Comparison of ENCODE assay signal across 19 mouse cellular contexts in genomic region chr9:51418923-51419482, GRCm38 (mm10).
"Had no signal": no experiment of that assay in that cellular context is flagged by ENCODE, and none has a peak within 500 bp of the region (broad histone marks: within the 10 kb centered on the region; RNA-seq: fewer than 3 reads in every experiment).

No protein-coding gene starts in this region.

- H3K27ac ChIP-seq: left cerebral cortex, adult 2 months; liver, embryonic 13.5 days; midbrain, embryonic 12.5 days; midbrain, embryonic 15.5 days; neural tube, embryonic 12.5 days; neural tube, embryonic 15.5 days; stomach, embryonic 15.5 days had no signal

- H3K4me2 ChIP-seq: liver, embryonic 13.5 days; midbrain, embryonic 12.5 days; midbrain, embryonic 15.5 days; neural tube, embryonic 12.5 days; neural tube, embryonic 15.5 days; stomach, embryonic 15.5 days had no signal

- H3K9ac ChIP-seq: liver, embryonic 13.5 days; midbrain, embryonic 12.5 days; midbrain, embryonic 15.5 days; neural tube, embryonic 12.5 days; neural tube, embryonic 15.5 days; stomach, embryonic 15.5 days had no signal

- H3K27me3 ChIP-seq: liver, embryonic 13.5 days; midbrain, embryonic 12.5 days; midbrain, embryonic 15.5 days; neural tube, embryonic 12.5 days; neural tube, embryonic 15.5 days; stomach, embryonic 15.5 days had no signal

- DNase-seq: kidney, adult 18-20 months; kidney, adult 9 months; kidney, postnatal 36 days; layer of hippocampus, postnatal 36 days; left cerebral cortex, postnatal 4 days; liver, embryonic 13.5 days; lung, adult 2 months; lung, postnatal 14 days; lung, postnatal 4 days; right cerebral cortex, adult 18-20 months; right cerebral cortex, postnatal 14 days; spleen, adult 18-20 months; thymus, postnatal 25 days had no signal

- H3K9me3 ChIP-seq: liver, embryonic 13.5 days; midbrain, embryonic 12.5 days; midbrain, embryonic 15.5 days; neural tube, embryonic 12.5 days; neural tube, embryonic 15.5 days; stomach, embryonic 15.5 days had no signal

- H3K36me3 ChIP-seq: liver, embryonic 13.5 days; midbrain, embryonic 12.5 days; midbrain, embryonic 15.5 days; neural tube, embryonic 12.5 days; neural tube, embryonic 15.5 days; stomach, embryonic 15.5 days had no signal

- H3K4me1 ChIP-seq: liver, embryonic 13.5 days; midbrain, embryonic 12.5 days; midbrain, embryonic 15.5 days; neural tube, embryonic 12.5 days; stomach, embryonic 15.5 days had no signal

- H3K4me3 ChIP-seq: left cerebral cortex, adult 2 months; liver, embryonic 13.5 days; midbrain, embryonic 12.5 days; midbrain, embryonic 15.5 days; neural tube, embryonic 12.5 days; neural tube, embryonic 15.5 days; stomach, embryonic 15.5 days had no signal

- ATAC-seq: midbrain, embryonic 15.5 days had no signal
